Mouse (Mus musculus) heart, embryonic 16.5 days (tissue): ENCODE results near the gene Vsig8. TPM values are rescaled to one million over a fixed set of nuclear protein-coding genes. Genes with fewer than 3 reads are reported as not detected.
A peak's percentile ranks its signal among the peaks of the same experiment; 100 is the strongest.

Experiments used
- ATAC-seq: fragments of 200-750 bp; cut with Nextera tagmentation; replicated peaks from 2 replicates; pipeline ENCODE4 v1.8.0; 2017; ENCODE audit warnings: moderate number of reproducible peaks; ENCODE audit not compliant: insufficient read depth, low FRiP score; ENCODE audit errors: extremely low read depth
- H3K27ac ChIP-seq: fragments of 300-500 bp; sonication (generic); 2 replicates; pipeline ENCODE4 v1.5.1; 2014; ENCODE audit warnings: mild to moderate bottlenecking, low read length, control low read depth, moderate library complexity
- H3K27me3 ChIP-seq: fragments of 300-500 bp; sonication (generic); 2 replicates; pipeline ENCODE4 v1.6.1; 2014; ENCODE audit warnings: low read length, mixed read lengths; ENCODE audit not compliant: control insufficient read depth, insufficient read depth
- H3K36me3 ChIP-seq: fragments of 300-500 bp; sonication (generic); 2 replicates; pipeline ENCODE4 v1.6.1; 2014; ENCODE audit not compliant: control insufficient read depth, insufficient read depth
- H3K4me1 ChIP-seq: fragments of 300-500 bp; sonication (generic); 2 replicates; pipeline ENCODE4 v1.6.1; 2014; ENCODE audit warnings: low read length, mixed read lengths; ENCODE audit not compliant: control insufficient read depth, insufficient read depth
- H3K4me2 ChIP-seq: fragments of 300-500 bp; sonication (generic); 2 replicates; pipeline ENCODE4 v1.6.1; 2014; ENCODE audit warnings: low read depth, mild to moderate bottlenecking, control low read depth, low read length
- H3K4me3 ChIP-seq: fragments of 300-500 bp; sonication (generic); 2 replicates; pipeline ENCODE4 v1.5.1; 2014; ENCODE audit warnings: mild to moderate bottlenecking, control low read depth, low read length
- H3K9ac ChIP-seq: fragments of 300-500 bp; sonication (generic); 2 replicates; pipeline ENCODE4 v1.6.1; 2014; ENCODE audit warnings: low read length, control low read depth
- H3K9me3 ChIP-seq: fragments of 300-500 bp; sonication (generic); replicated peaks from 2 replicates; pipeline ENCODE4 v1.6.1; 2016; ENCODE audit warnings: low read length; ENCODE audit not compliant: control insufficient read depth
- WGBS: fragments of 180-500 bp; shearing (Covaris S2); extraction: QIAGEN DNeasy Blood & Tissue Kit; methylation state at CpG from one replicate; pipeline ENCODE4 v1.1.7; 2014; 5-methylcytosine and 5-hydroxymethylcytosine counted together
- polyA plus RNA-seq: library from polyadenylated mRNA; unstranded; fragments of >200 nt; fragmentation: Nextera tagmentation; extraction: Ambion mirVana; gene quantifications from 2 replicates; pipeline ENCODE4 v1.2.1, GENCODE M21; 2015

Gene Vsig8
- polyA plus RNA-seq, 1 experiment from 2014 or later: 0.55 TPM

DNA sequence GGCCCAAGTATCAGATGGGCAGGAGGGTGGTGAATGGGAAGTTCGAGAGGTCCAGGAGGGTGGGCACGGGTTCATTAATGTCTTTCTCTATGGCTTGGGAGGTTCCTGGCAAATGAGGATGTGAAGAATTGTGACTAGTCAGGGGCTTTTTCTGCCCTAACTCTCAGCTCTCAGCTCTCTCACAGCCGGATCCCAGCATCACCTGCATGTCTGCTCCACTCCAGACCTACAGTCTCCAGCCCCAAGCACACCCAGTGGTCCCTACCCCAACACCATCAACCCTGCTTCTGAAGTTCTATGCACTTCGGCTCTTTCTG lies 41.6 kb upstream of the Vsig8 start:
- Histone ChIP-seq H3K27me3 (no peaks in the 10 kb centered on the region), H3K4me1 (peaks cover 23% of the 10 kb centered on the region), H3K9ac (no peak overlapping the region), H3K9me3 (peaks cover 6% of the 10 kb centered on the region; the same call in 1 of the 2 replicates), H3K4me2 (peak overlapping the region; percentile 48; the same call in 1 of the 2 replicates), H3K36me3 (no peaks in the 10 kb centered on the region), H3K4me3 (no peak overlapping the region), H3K27ac (peak overlapping the region; percentile 78)
- 0 out of 2 replicates have a peak, but pooled peaks have one; percentile 1 for ATAC-seq
- 56% methylated on average over 4 of the region's 4 CpGs for WGBS

DNA sequence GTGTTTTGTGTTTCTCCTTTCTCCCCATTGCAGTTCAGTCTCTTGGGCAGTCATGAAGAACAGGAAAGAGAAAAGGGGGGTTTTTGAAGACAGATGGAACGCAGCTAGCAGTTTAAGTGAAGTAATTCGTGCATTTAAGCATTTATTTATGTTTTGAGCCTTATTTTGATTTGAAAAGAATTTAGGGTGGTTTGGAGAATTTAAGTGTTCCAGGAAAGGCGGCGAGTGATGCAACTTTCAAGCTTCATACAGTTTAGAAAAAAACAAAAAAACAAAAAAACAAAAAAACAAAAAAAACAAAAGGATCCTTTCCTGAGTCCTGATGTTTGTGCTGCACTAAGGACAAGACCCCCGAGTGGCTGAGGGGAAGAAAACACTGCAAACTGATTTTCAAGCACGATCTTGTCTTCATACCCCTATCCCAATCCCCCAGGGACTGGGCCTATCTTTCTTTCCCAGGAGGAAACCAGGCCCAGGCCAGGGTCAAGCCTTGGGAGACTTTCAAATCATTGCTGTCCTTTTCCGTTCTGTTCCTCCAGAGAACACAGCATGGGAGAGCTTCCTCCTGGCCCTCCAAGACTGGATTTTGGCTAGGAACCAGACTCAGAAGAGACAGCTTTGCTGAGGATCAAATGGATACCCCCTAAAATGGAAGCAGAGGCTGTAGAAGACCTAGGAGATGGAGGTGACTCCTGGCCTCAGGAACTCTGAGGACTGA lies 41.0 kb upstream of the Vsig8 start:
- no peak overlapping the region for H3K4me3 ChIP-seq
- peak overlapping the region; percentile 78 for H3K27ac ChIP-seq
- peaks cover 23% of the 10 kb centered on the region for H3K4me1 ChIP-seq
- no peak overlapping the region for H3K4me2 ChIP-seq
- H3K9me3 ChIP-seq: peaks cover 6% of the 10 kb centered on the region; the same call in 1 of the 2 replicates
- no peak overlapping the region for H3K9ac ChIP-seq
- 64% methylated on average over 7 of the region's 7 CpGs for WGBS
- no peaks in the 10 kb centered on the region for H3K36me3 ChIP-seq
- no peak for ATAC-seq
- H3K27me3 ChIP-seq: no peaks in the 10 kb centered on the region

DNA sequence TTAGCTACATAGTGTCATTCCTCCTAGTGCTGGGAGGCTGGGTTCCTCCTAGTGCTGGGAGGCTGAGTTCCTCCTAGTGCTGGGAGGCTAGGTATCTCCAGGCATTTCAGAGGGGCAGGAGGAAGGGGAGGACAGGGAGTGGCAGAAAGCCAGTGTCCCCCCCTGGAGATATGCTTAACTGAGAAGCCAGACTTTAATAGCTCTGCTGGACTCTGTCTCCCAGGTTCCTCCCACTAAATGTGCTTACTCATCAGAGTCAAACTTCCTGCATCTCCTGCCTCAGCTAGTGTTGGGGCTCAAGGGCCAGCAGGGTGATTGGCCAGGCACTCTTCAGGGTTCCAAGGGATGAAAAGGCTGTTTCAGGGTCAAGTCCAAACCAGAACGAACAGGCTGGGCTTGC lies 40.3 kb upstream of the Vsig8 start:
- H3K9me3 ChIP-seq: peaks cover 6% of the 10 kb centered on the region; the same call in 1 of the 2 replicates
- no peak for ATAC-seq
- H3K4me3 ChIP-seq: no peak overlapping the region
- no peaks in the 10 kb centered on the region for H3K36me3 ChIP-seq
- H3K27ac ChIP-seq: peak overlapping the region; percentile 78
- no peaks in the 10 kb centered on the region for H3K27me3 ChIP-seq
- H3K9ac ChIP-seq: no peak overlapping the region
- H3K4me2 ChIP-seq: no peak overlapping the region
- H3K4me1 ChIP-seq: peaks cover 28% of the 10 kb centered on the region
- 77% methylated on average over 1 of the region's 1 CpGs for WGBS

DNA sequence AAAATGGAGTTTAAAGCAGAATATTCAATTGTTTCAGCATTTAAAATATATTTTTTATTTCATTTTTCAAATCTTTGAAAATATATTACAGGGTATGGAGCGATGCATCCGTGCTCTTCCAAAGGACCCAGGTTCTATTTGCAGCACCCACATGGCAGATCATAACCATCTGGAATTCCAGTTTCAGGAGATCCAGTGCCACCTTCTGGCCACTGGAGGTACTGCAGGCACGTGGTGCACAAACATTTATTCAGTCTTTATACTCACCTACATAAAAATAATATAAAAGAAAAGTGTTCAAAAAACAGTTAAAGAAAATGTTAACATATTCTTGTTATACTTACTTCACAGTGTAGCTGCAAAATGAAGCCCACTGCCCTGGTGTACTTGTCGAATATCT lies 37.7 kb upstream of the Vsig8 start:
- 77% methylated on average over 4 of the region's 4 CpGs for WGBS
- Histone ChIP-seq H3K27me3 (no peaks in the 10 kb centered on the region), H3K4me1 (peaks cover 23% of the 10 kb centered on the region)

DNA sequence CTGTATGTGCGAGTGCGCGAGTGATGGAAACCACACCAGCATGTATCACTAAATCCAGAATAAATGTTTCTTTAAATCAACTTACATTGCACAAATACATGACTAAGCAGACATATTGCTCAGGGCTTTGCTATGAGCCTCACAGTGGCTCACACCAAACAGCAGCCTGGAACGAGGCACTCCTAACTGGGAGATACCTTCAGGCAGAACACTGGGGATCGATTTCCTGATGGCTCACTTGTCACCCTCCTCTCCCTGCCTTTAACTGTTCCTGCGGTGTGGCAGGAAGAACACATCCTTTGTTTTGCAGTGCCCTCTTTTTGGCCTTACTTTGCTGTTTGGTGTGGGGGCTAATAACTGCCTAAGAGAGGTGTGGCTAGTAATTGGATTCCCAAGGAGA lies 36.1 kb upstream of the Vsig8 start:
- no peak overlapping the region for H3K9ac ChIP-seq
- WGBS: 51% methylated on average over 6 of the region's 6 CpGs
- H3K4me2 ChIP-seq: no peak overlapping the region
- ATAC-seq: no peak
- H3K4me3 ChIP-seq: no peak overlapping the region
- H3K36me3 ChIP-seq: no peaks in the 10 kb centered on the region
- H3K9me3 ChIP-seq: peaks cover 10% of the 10 kb centered on the region
- no peaks in the 10 kb centered on the region for H3K27me3 ChIP-seq
- no peak overlapping the region for H3K27ac ChIP-seq
- H3K4me1 ChIP-seq: peaks cover 15% of the 10 kb centered on the region

More for the DNA sequence above, 37.7 kb upstream of the Vsig8 start:
- Histone ChIP-seq H3K4me2 (no peak overlapping the region), H3K27ac (no peak overlapping the region), H3K9ac (no peak overlapping the region), H3K9me3 (peaks cover 6% of the 10 kb centered on the region; the same call in 1 of the 2 replicates), H3K36me3 (no peaks in the 10 kb centered on the region), H3K4me3 (no peak overlapping the region)
- no peak for ATAC-seq

DNA sequence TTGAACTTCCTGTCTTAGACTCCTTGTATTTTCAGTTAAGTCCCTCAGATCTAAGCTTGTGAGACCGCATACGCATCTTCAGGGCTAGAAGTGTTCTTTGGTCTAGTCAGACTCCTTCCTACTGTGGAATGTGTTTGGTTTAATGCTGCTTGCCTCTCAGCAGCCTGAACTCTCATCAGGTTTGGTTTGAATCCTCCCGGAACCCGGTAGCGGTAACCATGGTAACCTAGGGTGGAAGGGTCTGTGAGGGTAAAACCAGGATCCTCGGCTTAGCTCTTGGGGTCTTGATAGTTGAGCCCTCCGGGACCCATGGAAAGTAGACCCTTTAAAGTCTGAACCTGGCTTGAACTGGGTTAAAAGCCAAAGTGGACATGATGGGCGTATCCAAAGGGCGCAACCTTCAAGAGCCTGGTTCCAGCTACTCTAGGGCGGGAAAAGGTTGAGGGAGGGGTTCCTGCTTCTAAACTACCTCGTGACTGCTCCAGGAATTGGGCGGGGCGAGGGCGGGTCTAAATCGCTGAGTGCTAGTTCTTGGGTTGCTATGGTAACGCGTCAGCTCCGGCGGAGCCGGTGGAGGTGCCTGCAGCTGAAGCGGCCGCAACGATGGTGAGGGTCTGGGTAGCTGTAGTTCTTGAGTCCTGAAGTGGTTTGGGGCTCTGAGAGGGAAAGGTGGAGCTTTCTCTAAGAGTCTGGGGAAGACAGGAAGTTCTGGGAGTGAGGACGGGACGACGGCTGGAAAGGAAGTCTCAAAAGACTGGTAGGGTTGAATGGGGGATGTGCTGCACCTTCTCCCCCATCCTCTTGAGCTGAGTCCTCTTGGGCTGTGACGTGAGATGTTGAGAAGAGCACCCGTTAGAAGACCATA lies 34.9 kb upstream of the Vsig8 start, which contains the start of gene Cfap45:
Gene Cfap45 (plus strand): TSS at position 226 of the 865 bp plus-strand sequence.
- Histone ChIP-seq H3K27ac (peak within 1 kb of the TSS; percentile 45), H3K4me3 (peak within 1 kb of the TSS; percentile 52), H3K4me2 (peak within 1 kb of the TSS; percentile 76), H3K4me1 (peaks cover 15% of the 10 kb centered on the region), H3K9ac (peak within 1 kb of the TSS; percentile 55), H3K27me3 (no peaks in the 10 kb centered on the region), H3K36me3 (no peaks in the 10 kb centered on the region), H3K9me3 (peaks cover 10% of the 10 kb centered on the region)
- ATAC-seq: peak; percentile 72
- 5% methylated on average over 28 of the region's 28 CpGs for WGBS

DNA sequence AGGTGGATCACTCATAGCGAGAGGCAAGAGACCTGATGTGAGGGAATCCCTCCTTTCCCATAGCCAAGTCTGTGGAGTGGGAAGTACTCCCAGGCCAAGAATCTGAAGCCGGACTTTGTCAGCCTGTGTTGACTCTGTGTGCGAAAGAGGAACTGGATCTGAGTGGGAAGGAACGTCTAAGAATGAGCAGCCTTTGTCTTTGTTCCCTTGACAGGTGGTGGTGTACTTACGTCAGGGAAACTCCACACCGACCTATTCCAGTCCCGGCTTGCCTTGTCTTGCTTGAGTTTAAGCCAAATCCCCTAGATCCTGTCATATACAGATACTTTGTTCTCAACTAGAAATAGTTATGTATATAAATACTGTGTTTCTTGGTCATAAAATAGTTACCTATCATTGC lies 33.2 kb upstream of the Vsig8 start:
- no peaks in the 10 kb centered on the region for H3K36me3 ChIP-seq
- H3K4me3 ChIP-seq: no peak overlapping the region
- H3K27me3 ChIP-seq: peaks cover 5% of the 10 kb centered on the region
- H3K4me2 ChIP-seq: no peak overlapping the region
- H3K9ac ChIP-seq: no peak overlapping the region
- H3K27ac ChIP-seq: no peak overlapping the region
- H3K9me3 ChIP-seq: peaks cover 8% of the 10 kb centered on the region
- ATAC-seq: no peak
- H3K4me1 ChIP-seq: peaks cover 26% of the 10 kb centered on the region
- 64% methylated on average over 7 of the region's 7 CpGs for WGBS

DNA sequence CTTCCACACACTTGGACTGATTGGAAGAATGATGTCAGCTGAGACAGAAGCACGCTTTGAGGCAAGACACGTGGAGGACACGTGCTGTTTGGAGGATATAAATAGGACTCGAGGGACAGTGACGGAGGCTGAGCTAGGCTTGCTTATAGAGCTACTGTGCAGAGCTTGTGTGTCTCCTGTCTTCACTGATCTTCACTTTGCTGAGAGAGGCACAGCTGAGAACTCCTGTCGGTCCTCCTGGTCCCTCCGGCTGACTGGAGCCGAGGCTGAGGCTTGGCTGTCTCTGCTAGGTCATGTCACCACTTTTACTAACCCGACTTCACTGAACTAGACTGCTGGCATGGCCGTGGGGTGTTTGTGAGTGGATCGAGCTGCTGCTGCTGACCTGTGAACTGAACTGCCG lies 32.0 kb upstream of the Vsig8 start:
- Histone ChIP-seq H3K4me1 (peaks cover 26% of the 10 kb centered on the region), H3K4me2 (no peak overlapping the region), H3K27ac (0 out of 2 replicates have a peak overlapping the region, but pooled peaks have one; percentile 13), H3K9ac (no peak overlapping the region), H3K27me3 (peaks cover 8% of the 10 kb centered on the region), H3K4me3 (no peak overlapping the region), H3K36me3 (no peaks in the 10 kb centered on the region), H3K9me3 (peaks cover 4% of the 10 kb centered on the region; the same call in 1 of the 2 replicates)
- WGBS: 31% methylated on average over 12 of the region's 12 CpGs
- no peak for ATAC-seq
